Mouse (Mus musculus): Measurements from ENCODE around the gene Cryba4. TPM values are rescaled to one million over a fixed set of nuclear protein-coding genes. Genes with fewer than 3 reads are reported as not detected.

Cryba4 gene
- polyA plus RNA-seq, 1 experiment, result not detected

DNA sequence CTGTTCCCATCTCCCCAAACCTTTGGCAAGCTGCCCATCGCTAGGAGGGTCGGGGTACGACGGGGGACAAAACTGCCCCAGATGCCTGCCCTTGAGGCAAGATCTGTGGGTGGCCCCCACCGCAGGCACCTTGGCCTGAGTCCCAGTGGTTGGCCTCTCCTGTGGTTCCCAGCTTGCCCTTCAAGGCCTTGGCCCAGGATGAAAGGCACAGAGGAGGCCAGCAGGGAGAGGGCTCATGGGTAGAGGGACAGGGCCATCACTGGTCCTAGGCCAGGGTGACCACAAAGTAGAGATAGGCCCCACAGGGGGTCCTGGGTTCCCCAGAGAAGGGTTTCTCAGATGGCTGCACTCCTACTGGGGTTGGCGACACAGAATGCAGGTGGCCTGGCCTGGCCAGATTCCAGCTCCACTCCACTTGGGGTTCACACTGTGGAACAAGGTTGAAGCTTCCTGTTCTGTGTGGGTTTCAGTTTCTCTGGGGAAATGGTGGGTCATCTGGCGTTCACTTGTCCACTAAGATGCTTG is 2.0 kb upstream of the Cryba4 start:
- Histone ChIP-seq H3K36me3 (ENCODE audit: control insufficient read depth, insufficient read depth, low read length) (no peaks in the 10 kb centered on the region), H3K27me3 (replicated peaks; ENCODE audit: control insufficient read depth, insufficient read depth, low read length) (no peaks in the 10 kb centered on the region), H3K27ac (ENCODE audit: insufficient read depth, low read depth, low read length) (no peak overlapping the region), H3K4me3 (ENCODE audit: insufficient read depth, low read depth, low read length) (no peak overlapping the region), H3K4me1 (ENCODE audit: control insufficient read depth, insufficient read depth, low read length) (0 out of 2 replicates have a peak, but pooled peaks cover 4% of the 10 kb centered on the region)
- DNase-seq, result peak; percentile 52
- 53% methylated on average over 7 of the region's 7 CpGs for WGBS
- no peak for TF ChIP-seq POLR2A (IDR thresholded peaks at IDR 0.05; ENCODE audit: low read depth, low read length)
- no peak for TF ChIP-seq CTCF (conservative IDR thresholded peaks at IDR 0.05; ENCODE audit: insufficient read depth, insufficient read length, low read depth, low read length)

DNA sequence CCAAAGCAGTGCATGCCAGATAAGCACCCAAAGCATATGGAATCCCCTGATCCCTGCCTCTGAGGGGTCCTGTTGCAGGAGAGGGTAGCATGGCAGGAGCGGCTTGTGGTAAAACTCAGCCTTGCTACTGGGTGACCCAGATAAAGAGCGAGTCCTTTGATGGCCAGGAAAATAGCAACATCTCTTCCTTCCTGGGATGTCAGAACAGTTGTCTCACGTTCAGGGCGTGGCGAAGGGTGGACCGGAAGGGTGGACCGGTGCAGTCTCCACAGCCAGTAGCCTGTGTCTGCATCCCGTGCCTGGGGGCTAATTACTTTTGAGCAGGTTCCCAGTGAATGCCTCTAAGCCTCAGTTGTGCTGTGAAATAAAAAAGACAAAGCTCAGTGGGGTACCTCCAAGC is 851 bp upstream of the Cryba4 start:
- H3K4me1 ChIP-seq (ENCODE audit: control insufficient read depth, insufficient read depth, low read length), result 0 out of 2 replicates have a peak, but pooled peaks cover 4% of the 10 kb centered on the region
- DNase-seq, result peak; percentile 82
- no peaks in the 10 kb centered on the region for H3K27me3 ChIP-seq (replicated peaks; ENCODE audit: control insufficient read depth, insufficient read depth, low read length)
- no peaks in the 10 kb centered on the region for H3K36me3 ChIP-seq (ENCODE audit: control insufficient read depth, insufficient read depth, low read length)
- peak overlapping the region; percentile 32; the same call in 1 of the 2 replicates for H3K27ac ChIP-seq (ENCODE audit: insufficient read depth, low read depth, low read length)
- TF ChIP-seq CTCF (conservative IDR thresholded peaks at IDR 0.05; ENCODE audit: insufficient read depth, insufficient read length, low read depth, low read length) (no peak), POLR2A (IDR thresholded peaks at IDR 0.05; ENCODE audit: low read depth, low read length) (no peak)
- H3K4me3 ChIP-seq (ENCODE audit: insufficient read depth, low read depth, low read length), result no peak overlapping the region
- 42% methylated on average over 8 of the region's 8 CpGs for WGBS

DNA sequence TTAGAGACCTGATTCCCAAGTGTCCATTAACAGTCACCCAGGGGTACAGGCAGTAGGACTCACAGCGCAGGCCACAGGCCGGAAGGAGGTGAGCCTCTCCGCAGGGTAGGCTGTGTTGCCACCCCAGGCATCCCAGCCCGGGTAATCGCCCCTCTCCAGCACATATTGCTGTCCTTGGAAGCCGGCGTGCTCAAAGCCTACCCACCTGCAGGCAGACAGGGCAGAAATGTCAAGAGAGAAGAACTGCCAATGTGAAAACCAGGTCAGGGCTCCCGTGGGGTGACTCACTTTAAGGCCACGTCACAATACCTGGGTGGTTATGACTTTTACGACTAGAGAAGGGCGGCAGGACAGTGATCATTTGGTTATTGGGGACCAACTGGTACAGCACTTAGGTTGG is 3.2 kb downstream of the Cryba4 start:
- WGBS, result 89% methylated on average over 11 of the region's 11 CpGs
- DNase-seq, result no peak
- TF ChIP-seq POLR2A (IDR thresholded peaks at IDR 0.05; ENCODE audit: low read depth, low read length) (no peak), CTCF (conservative IDR thresholded peaks at IDR 0.05; ENCODE audit: insufficient read depth, insufficient read length, low read depth, low read length) (no peak)
- H3K4me3 ChIP-seq (ENCODE audit: insufficient read depth, low read depth, low read length), result no peak overlapping the region
- no peak overlapping the region for H3K27ac ChIP-seq (ENCODE audit: insufficient read depth, low read depth, low read length)
- no peaks in the 10 kb centered on the region for H3K27me3 ChIP-seq (replicated peaks; ENCODE audit: control insufficient read depth, insufficient read depth, low read length)
- H3K36me3 ChIP-seq (ENCODE audit: control insufficient read depth, insufficient read depth, low read length), result no peaks in the 10 kb centered on the region
- H3K4me1 ChIP-seq (ENCODE audit: control insufficient read depth, insufficient read depth, low read length), result 0 out of 2 replicates have a peak, but pooled peaks cover 4% of the 10 kb centered on the region

DNA sequence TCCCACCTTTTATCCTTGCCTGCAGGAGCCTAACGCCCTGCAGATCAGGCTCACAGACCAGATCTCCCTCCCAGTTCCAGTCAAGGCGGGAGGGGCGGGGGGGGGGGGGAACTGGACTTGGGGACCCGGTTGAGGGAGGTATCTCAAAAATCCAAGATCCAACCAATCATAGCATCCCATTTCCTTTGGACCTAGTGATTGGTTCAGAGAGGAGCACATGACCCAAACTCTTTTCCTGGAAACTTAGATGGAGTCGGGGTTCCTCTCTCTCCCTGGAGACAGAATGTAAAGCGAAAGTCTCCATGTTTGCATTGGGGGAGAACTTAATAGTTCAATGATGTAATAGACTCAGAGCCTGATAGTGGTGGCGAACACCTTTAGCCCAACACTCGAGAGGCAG is 4.9 kb downstream of the Cryba4 start:
- TF ChIP-seq POLR2A (IDR thresholded peaks at IDR 0.05; ENCODE audit: low read depth, low read length) (no peak), CTCF (conservative IDR thresholded peaks at IDR 0.05; ENCODE audit: insufficient read depth, insufficient read length, low read depth, low read length) (no peak)
- WGBS, result 61% methylated on average over 8 of the region's 8 CpGs

DNA sequence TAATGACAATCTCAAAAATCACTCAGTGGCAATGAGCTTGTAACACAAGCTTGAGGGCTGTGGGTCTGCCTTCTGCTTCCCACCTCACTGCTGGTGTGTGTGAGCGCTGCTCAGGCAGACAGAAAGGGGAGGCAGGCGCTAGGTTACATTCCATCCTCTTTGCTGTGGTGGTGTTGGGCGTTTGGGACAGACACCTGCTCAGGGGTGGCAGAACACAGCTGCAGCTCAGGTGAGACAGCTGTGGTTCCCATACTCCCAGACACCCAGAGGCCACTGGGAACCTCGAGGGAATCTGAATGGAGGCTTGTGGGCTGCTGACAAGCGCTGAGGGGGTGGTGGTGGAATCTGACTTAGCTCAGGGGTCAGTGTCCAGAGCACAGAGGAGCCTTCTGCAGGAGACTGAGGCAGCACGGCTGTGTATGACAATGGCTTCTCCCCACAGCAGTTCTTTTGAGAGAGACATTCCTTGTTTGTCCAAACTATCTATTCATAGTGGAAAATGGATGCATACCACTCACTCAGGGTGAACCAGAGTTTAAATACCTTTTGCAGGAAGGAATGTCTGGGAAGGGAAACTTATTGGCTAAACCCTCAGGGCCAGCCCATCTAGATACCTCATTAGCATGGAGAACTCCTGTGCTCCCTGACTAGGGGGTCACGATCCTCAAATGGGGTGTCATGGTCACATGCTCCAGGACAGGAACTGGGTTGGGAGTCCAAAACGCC is 7.3 kb downstream of the Cryba4 start:
- Histone ChIP-seq H3K27me3 (replicated peaks; ENCODE audit: control insufficient read depth, insufficient read depth, low read length) (no peaks in the 10 kb centered on the region), H3K4me3 (ENCODE audit: insufficient read depth, low read depth, low read length) (no peak overlapping the region), H3K27ac (ENCODE audit: insufficient read depth, low read depth, low read length) (no peak overlapping the region), H3K36me3 (ENCODE audit: control insufficient read depth, insufficient read depth, low read length) (no peaks in the 10 kb centered on the region), H3K4me1 (ENCODE audit: control insufficient read depth, insufficient read depth, low read length) (0 out of 2 replicates have a peak, but pooled peaks cover 5% of the 10 kb centered on the region)
- WGBS, result 44% methylated on average over 8 of the region's 8 CpGs
- TF ChIP-seq POLR2A (IDR thresholded peaks at IDR 0.05; ENCODE audit: low read depth, low read length) (no peak), CTCF (conservative IDR thresholded peaks at IDR 0.05; ENCODE audit: insufficient read depth, insufficient read length, low read depth, low read length) (no peak)
- DNase-seq, result no peak

More for the DNA sequence above, 4.9 kb downstream of the Cryba4 start:
- Histone ChIP-seq H3K27ac (ENCODE audit: insufficient read depth, low read depth, low read length) (no peak overlapping the region), H3K4me3 (ENCODE audit: insufficient read depth, low read depth, low read length) (no peak overlapping the region), H3K36me3 (ENCODE audit: control insufficient read depth, insufficient read depth, low read length) (no peaks in the 10 kb centered on the region), H3K4me1 (ENCODE audit: control insufficient read depth, insufficient read depth, low read length) (0 out of 2 replicates have a peak, but pooled peaks cover 10% of the 10 kb centered on the region), H3K27me3 (replicated peaks; ENCODE audit: control insufficient read depth, insufficient read depth, low read length) (no peaks in the 10 kb centered on the region)
- DNase-seq, result no peak

DNA sequence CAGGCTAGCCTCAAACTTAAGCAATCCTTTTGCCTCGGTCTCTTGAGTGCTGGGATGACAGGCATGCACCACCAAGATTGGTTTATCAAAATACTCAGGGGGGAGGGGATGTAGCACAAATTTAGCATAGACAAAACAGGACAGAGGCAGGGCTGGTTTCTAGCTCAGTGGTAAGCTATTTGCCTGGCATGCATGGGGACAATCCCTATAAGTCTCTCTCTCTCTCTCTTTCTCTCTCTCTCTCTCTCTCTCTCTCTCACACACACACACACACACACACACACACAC is 8.1 kb downstream of the Cryba4 start:
- 53% methylated on average over 1 of the region's 1 CpGs for WGBS
- Histone ChIP-seq H3K27ac (ENCODE audit: insufficient read depth, low read depth, low read length) (peak overlapping the region; percentile 36; the same call in 1 of the 2 replicates), H3K4me1 (ENCODE audit: control insufficient read depth, insufficient read depth, low read length) (0 out of 2 replicates have a peak, but pooled peaks cover 5% of the 10 kb centered on the region)

DNA sequence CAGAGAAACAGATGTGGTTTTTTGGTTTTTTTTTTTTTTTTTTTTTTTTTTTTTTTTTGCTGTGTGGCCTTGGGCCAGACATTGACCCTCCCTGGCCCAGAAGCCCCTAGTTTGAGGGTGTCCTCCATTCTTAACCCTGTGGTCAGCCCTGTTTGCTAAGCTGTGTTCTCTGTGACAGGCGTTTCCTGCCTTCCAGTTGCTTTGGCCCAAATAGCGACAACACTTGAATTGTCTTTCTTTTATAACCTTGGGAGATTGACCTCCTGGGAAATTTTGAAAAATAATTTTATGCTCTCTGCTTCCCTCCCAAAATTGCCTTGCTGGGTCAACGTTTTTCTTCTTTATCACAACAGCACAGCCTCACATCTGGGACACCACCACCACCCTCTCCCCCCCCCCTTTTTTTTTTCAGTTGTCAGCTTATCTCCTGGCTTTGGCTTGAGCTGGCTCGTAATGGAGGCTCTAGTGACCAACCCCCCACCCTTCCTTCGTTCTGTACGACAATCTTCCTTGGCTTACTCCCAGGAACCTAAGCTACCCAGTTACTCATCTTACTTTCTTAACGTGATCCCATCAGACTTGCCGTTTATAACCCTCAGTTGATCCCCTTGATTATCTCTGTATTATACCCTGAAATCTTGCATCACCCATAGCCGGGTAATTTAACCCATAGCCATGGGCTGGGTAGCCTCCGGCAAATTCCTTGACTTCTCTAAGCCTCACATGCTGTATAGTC is 8.6 kb downstream of the Cryba4 start:
- TF ChIP-seq POLR2A (IDR thresholded peaks at IDR 0.05; ENCODE audit: low read depth, low read length) (no peak), CTCF (conservative IDR thresholded peaks at IDR 0.05; ENCODE audit: insufficient read depth, insufficient read length, low read depth, low read length) (no peak)
- Histone ChIP-seq H3K4me1 (ENCODE audit: control insufficient read depth, insufficient read depth, low read length) (0 out of 2 replicates have a peak, but pooled peaks cover 5% of the 10 kb centered on the region), H3K27me3 (replicated peaks; ENCODE audit: control insufficient read depth, insufficient read depth, low read length) (no peaks in the 10 kb centered on the region), H3K27ac (ENCODE audit: insufficient read depth, low read depth, low read length) (peak overlapping the region; percentile 53; the same call in 1 of the 2 replicates), H3K36me3 (ENCODE audit: control insufficient read depth, insufficient read depth, low read length) (no peaks in the 10 kb centered on the region), H3K4me3 (ENCODE audit: insufficient read depth, low read depth, low read length) (no peak overlapping the region)
- peak; percentile 59 for DNase-seq
- 51% methylated on average over 10 of the region's 10 CpGs for WGBS

More for the DNA sequence above, 8.1 kb downstream of the Cryba4 start:
- no peak for TF ChIP-seq CTCF (conservative IDR thresholded peaks at IDR 0.05; ENCODE audit: insufficient read depth, insufficient read length, low read depth, low read length)
- no peak for TF ChIP-seq POLR2A (IDR thresholded peaks at IDR 0.05; ENCODE audit: low read depth, low read length)
- Histone ChIP-seq H3K36me3 (ENCODE audit: control insufficient read depth, insufficient read depth, low read length) (no peaks in the 10 kb centered on the region), H3K27me3 (replicated peaks; ENCODE audit: control insufficient read depth, insufficient read depth, low read length) (no peaks in the 10 kb centered on the region), H3K4me3 (ENCODE audit: insufficient read depth, low read depth, low read length) (no peak overlapping the region)
- no peak for DNase-seq
